8 mouse cellular contexts compared by ENCODE assay signal in the genomic region with DNA sequence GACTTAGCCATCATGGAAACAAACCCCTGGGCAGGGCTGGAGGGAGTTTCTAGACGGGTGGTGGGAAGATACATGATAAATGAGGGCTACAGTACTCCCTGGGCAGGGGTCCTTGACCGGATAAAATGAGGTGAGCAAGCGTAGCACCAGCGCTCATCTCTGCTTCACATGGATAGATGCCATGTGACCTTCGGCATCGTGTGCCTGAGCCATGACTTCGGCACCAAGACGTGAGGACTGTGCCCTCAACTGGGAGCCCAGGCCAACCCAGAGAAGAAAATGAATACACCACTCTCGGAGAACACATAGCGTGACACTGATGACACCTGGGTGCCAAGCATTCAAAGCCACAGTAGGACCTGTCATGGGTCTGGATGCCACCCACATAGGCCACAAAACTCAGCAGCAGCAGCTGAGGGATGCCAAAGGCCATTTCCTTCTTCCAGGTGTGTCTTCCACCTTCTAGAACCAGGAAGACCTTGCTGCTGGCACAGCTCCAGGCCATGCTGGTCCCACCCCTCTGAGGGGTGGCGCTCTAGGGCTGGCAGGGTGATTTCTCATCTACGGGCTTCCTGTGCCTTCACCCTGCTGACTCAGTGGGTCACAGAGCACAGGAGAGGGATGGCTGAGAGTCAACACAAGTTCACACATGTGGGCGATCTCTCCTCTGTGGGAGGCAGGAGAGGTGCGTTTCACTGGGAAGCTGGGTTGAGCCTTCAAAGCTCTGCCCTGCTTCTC. TPM values are rescaled to one million over a fixed set of nuclear protein-coding genes. Genes with fewer than 3 reads are reported as not detected.
DNase-seq lines count a peak whose midpoint lies in the region; ATAC-seq and TF ChIP-seq lines count a peak whose summit lies in the region.

No protein-coding gene starts in this region.

- no peak for TF ChIP-seq CTCF in cerebellum, adult 2 months (IDR thresholded peaks at IDR 0.05; ENCODE audit: borderline replicate concordance, insufficient read depth, low read depth, low read length)

- no peaks in the 10 kb centered on the region for H3K27me3 ChIP-seq in kidney, embryonic 15.5 days
- H3K27me3 ChIP-seq in cerebellum, adult 2 months (ENCODE audit: control insufficient read depth, insufficient read depth, low read length) = no peaks in the 10 kb centered on the region

- no peak overlapping the region for H3K4me2 ChIP-seq in kidney, embryonic 15.5 days

- DNase-seq in kidney, adult 18-20 months = peak; percentile 47
- DNase-seq in T-cell, adult 2 months (ENCODE audit: low spot score) = peak; percentile 88
- DNase-seq in kidney, postnatal 14 days = peak; percentile 39
- DNase-seq in thymus, postnatal 36 days = peak; percentile 58 to 74
- DNase-seq in layer of hippocampus, postnatal 10 days (ENCODE audit: low spot score in 2 of 2) = no peak
- no peak for DNase-seq in cerebellum, adult 11-12 months
- no peak for DNase-seq in cerebellum, adult 2 months

- WGBS in kidney, embryonic 15.5 days = 76% methylated on average over 14 of the region's 14 CpGs
- WGBS in cerebellum, adult 2 months = 74% methylated on average over 14 of the region's 14 CpGs

- no peaks in the 10 kb centered on the region for H3K36me3 ChIP-seq in kidney, embryonic 15.5 days

- H3K9ac ChIP-seq in kidney, embryonic 15.5 days = no peak overlapping the region

- H3K9me3 ChIP-seq in kidney, embryonic 15.5 days (replicated peaks) = no peaks in the 10 kb centered on the region

- no peak for ATAC-seq in kidney, embryonic 15.5 days (replicated peaks; ENCODE audit: low FRiP score)

- no peak overlapping the region for H3K27ac ChIP-seq in kidney, embryonic 15.5 days
- no peak overlapping the region for H3K27ac ChIP-seq in cerebellum, adult 2 months (ENCODE audit: insufficient read depth, low read length)

- no peak for TF ChIP-seq POLR2A in cerebellum, adult 2 months (IDR thresholded peaks at IDR 0.05; ENCODE audit: borderline replicate concordance, insufficient read depth, low read length)

- H3K4me1 ChIP-seq in kidney, embryonic 15.5 days = no peaks in the 10 kb centered on the region
- H3K4me1 ChIP-seq in cerebellum, adult 2 months (ENCODE audit: control insufficient read depth, insufficient read depth, low read length) = peaks cover 5% of the 10 kb centered on the region

- H3K4me3 ChIP-seq in kidney, embryonic 15.5 days (replicated peaks) = no peak overlapping the region
- no peak overlapping the region for H3K4me3 ChIP-seq in cerebellum, adult 2 months (replicated peaks; ENCODE audit: insufficient read depth, low read depth, low read length)

RNA-seq across cellular contexts. Expression of a gene that starts 11.6 kb away (rescaled TPM):
- polyA plus RNA-seq in kidney, embryonic 15.5 days (2015; fragmentation: Nextera tagmentation; extraction: Ambion mirVana) = 1.5 and 1.7 TPM in 2 replicates
- total RNA-seq in layer of hippocampus, postnatal 10 days (2021) = 10 to 100 TPM; 30.6 to 32.0 TPM
- 34.7 and 37.1 TPM in 2 replicates for polyA plus RNA-seq in cerebellum, adult 2 months (2012; rRNA removed)

RNA-seq across cellular contexts. Expression of a gene that starts 28.1 kb away (rescaled TPM):
- 22.5 and 24.7 TPM in 2 replicates for polyA plus RNA-seq in kidney, embryonic 15.5 days (2015; fragmentation: Nextera tagmentation; extraction: Ambion mirVana)
- total RNA-seq in layer of hippocampus, postnatal 10 days (2021) = 10 to 100 TPM; 30.8 to 37.0 TPM
- 47.2 and 52.7 TPM in 2 replicates for polyA plus RNA-seq in cerebellum, adult 2 months (2012; rRNA removed)

RNA-seq across cellular contexts. Expression of a gene that starts 31.9 kb away (rescaled TPM):
- polyA plus RNA-seq in kidney, embryonic 15.5 days (2015; fragmentation: Nextera tagmentation; extraction: Ambion mirVana) = 101 and 108 TPM in 2 replicates
- total RNA-seq in layer of hippocampus, postnatal 10 days (2021) = 10 to 100 TPM; 54.3 to 60.0 TPM
- 81.6 and 91.0 TPM in 2 replicates for polyA plus RNA-seq in cerebellum, adult 2 months (2012; rRNA removed)

RNA-seq across cellular contexts. Expression of a gene that starts 51.9 kb away (rescaled TPM):
- 33.8 and 35.3 TPM in 2 replicates for polyA plus RNA-seq in kidney, embryonic 15.5 days (2015; fragmentation: Nextera tagmentation; extraction: Ambion mirVana)
- total RNA-seq in layer of hippocampus, postnatal 10 days (2021) = 10 to 100 TPM; 38.4 to 41.6 TPM
- polyA plus RNA-seq in cerebellum, adult 2 months (2012; rRNA removed) = 41.7 and 47.5 TPM in 2 replicates

Comparison
In these comparisons a context has a peak if more than half of its experiments do, and no peak if none do; other contexts are left out.
1. DNase-seq: peak in kidney, adult 18-20 months (single experiment), T-cell, adult 2 months (single experiment), kidney, postnatal 14 days (single experiment) and thymus, postnatal 36 days (2 of 2); none in layer of hippocampus, postnatal 10 days (0 of 2), cerebellum, adult 11-12 months (single experiment) and cerebellum, adult 2 months (0 of 2).
2. RNA of a gene that starts 11.6 kb away (polyA plus RNA-seq): 34.7 to 37.1 TPM in cerebellum, adult 2 months; 1.5 to 1.7 TPM in kidney, embryonic 15.5 days; every median in the first group is over 10 times any median in the second.